Mouse (Mus musculus) heart, adult 2 months (tissue): ENCODE data around the gene E130114P18Rik. TPM values are rescaled to one million over a fixed set of nuclear protein-coding genes. Genes with fewer than 3 reads are reported as not detected.

ENCODE experiments used
- DNase-seq, 2 experiments: peaks; one replicate each; pipeline ENCODE4 v3.0.0; 2021
- H3K27ac ChIP-seq: fragments of 200-600 bp; 2 replicates; pipeline ENCODE4 v1.8.1; 2022
- H3K27me3 ChIP-seq: fragments of 200-500 bp; 2 replicates; pipeline ENCODE4 v1.6.1; 2012; ENCODE audit warnings: mild to moderate bottlenecking, low read length, inconsistent platforms, mixed read lengths; ENCODE audit not compliant: control insufficient read depth, insufficient read depth
- H3K36me3 ChIP-seq: fragments of 200-500 bp; 2 replicates; pipeline ENCODE4 v1.6.1; 2012; ENCODE audit warnings: low read length, inconsistent platforms; ENCODE audit not compliant: control insufficient read depth, insufficient read depth
- H3K4me1 ChIP-seq: fragments of 200-500 bp; 2 replicates; pipeline ENCODE4 v1.6.1; 2011; ENCODE audit warnings: low read length; ENCODE audit not compliant: control insufficient read depth, insufficient read depth
- H3K4me3 ChIP-seq: fragments of 200-600 bp; 2 replicates; pipeline ENCODE4 v1.8.1; 2022
- H3K79me2 ChIP-seq: fragments of 200-500 bp; replicated peaks from 2 replicates; pipeline ENCODE4 v1.6.1; 2012; ENCODE audit warnings: mild to moderate bottlenecking, inconsistent platforms, low read length, moderate library complexity, mixed read lengths; ENCODE audit not compliant: control insufficient read depth, insufficient read depth
- H3K9ac ChIP-seq: fragments of 200-500 bp; 2 replicates; pipeline ENCODE4 v1.6.1; 2012; ENCODE audit warnings: low read depth, mild to moderate bottlenecking, control low read depth, inconsistent platforms, low read length, mixed read lengths
- CTCF ChIP-seq: fragments of 200-600 bp; IDR thresholded peaks from 2 replicates; pipeline ENCODE4 v1.8.1; 2022; ENCODE audit warnings: antibody characterized with exemption, mild to moderate bottlenecking, moderate library complexity
- EP300 ChIP-seq: fragments of 200-500 bp; IDR thresholded peaks from 2 replicates; pipeline ENCODE4 v1.6.1; 2011; ENCODE audit warnings: low read depth, low read length, control low read depth; ENCODE audit not compliant: insufficient read depth
- POLR2A ChIP-seq: fragments of 200-500 bp; IDR thresholded peaks from 2 replicates; pipeline ENCODE4 v1.6.1; 2011; ENCODE audit warnings: mild to moderate bottlenecking, low read depth, low read length, control low read depth; ENCODE audit not compliant: insufficient read depth
- WGBS: fragments of 180-500 bp; shearing (Covaris S2); methylation state at CpG from one replicate; pipeline ENCODE4 v1.1.7; 2018; 5-methylcytosine and 5-hydroxymethylcytosine counted together
- intact Hi-C: fragments of 180-260 bp; cut with DNase I; formaldehyde crosslinking; loops from one replicate; pipeline ENCODE4 v1.15.1; 2025
- polyA plus RNA-seq: library from polyadenylated mRNA; depleted of rRNA; stranded (reverse); fragments of >200 nt; gene quantifications from 2 replicates; pipeline ENCODE4 v1.2.3, GENCODE M21; 2012
- total RNA-seq, 2 experiments: library from RNA; stranded (reverse); gene quantifications; 2 replicates each; pipeline ENCODE4 v1.2.3; 2021

E130114P18Rik gene
- total and polyA plus RNA-seq, 3 experiments = not detected

DNA sequence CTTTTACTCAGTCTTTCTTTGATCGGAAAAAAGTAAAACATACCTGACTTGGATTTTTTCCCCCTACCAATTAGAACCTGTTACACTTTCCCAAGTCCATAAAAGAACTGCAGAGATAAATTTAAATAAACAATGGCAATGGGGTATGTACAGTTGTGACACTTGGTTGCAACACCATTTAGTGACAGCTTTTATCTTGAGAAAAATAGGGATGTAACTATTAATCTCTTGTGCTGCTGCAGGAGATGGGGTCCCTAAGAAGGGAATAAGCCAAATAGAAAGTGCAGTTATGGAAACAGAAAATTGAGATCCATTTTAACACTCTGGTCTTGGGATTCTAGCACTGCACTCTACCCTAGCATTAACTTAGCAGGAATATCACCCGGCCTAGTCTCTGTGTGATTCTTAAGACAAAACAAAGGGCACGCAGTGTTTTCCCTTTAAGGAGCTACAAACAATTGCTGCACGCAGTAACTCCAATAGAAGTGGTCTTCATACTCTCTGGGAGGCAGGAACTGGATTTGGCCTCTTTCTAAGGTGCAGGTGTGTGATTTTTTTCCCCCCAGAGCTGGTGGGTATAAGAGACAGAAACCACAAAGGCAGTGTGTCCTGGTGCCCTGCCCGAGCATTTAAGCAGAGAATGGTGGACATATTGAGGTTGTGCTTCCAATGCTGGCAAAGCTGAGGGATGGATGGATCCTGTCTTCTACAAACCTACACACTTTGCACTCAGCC is 25.4 kb downstream of the E130114P18Rik start:
- 27% methylated on average over 5 of the region's 5 CpGs for WGBS
- Histone ChIP-seq H3K79me2 (no peaks in the 10 kb centered on the region), H3K27ac (peak overlapping the region; percentile 98), H3K4me3 (peak overlapping the region; percentile 62), H3K9ac (peak overlapping the region; percentile 53), H3K27me3 (no peaks in the 10 kb centered on the region), H3K36me3 (peaks cover 11% of the 10 kb centered on the region), H3K4me1 (peaks cover 14% of the 10 kb centered on the region)
- no peak for TF ChIP-seq POLR2A
- no peak for TF ChIP-seq CTCF
- no peak for TF ChIP-seq EP300
- intact Hi-C loops = loop anchor here (2.0 to 5.0 kb wide), 4 partner anchors 116 to 690 kb away; partner anchors contain the start of gene Tm2d1
- DNase-seq = no peak

DNA sequence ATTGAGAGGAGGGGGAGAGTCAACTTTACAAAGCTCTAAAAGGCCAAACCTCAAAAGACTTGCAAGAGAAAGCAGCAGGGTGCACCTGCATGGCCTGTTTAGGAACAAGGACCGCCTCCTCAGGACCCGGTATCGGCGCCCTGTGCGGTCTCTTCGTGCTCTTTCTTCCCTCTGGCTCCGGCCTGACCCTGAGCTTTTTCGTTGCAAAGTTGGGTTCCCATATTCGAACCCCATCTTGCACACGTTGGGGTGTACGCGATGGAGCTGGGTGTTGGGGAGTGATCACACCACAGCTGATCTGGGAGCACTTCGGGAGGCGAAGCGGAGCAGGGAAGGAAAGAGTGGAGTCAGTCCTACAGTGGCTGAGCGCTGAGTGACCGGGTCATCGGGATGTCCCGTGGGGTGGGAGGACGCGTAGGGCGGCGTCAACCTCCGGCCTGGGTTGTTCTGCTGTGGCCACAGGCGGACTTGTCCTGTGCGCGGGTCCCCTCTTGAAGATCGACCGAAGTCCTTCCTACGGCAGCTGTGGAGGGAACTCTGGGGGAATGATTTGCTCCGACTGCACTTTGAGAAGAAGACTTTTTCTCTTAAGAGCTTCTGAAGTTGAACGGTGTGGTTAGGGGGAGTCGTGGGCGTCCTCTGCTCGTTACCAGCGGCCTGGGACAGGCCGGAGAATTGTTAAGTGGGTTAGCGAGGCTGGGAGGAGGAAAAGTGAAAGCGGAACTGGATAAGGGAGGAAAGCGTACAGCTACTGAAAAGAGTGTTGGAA is 26.2 kb downstream of the E130114P18Rik start:
- intact Hi-C loops = loop anchor here (1.0 to 5.0 kb wide), 9 partner anchors 24 to 691 kb away; partner anchors contain the start of gene Tm2d1
- no peaks in the 10 kb centered on the region for H3K27me3 ChIP-seq
- peak; percentile 87 to 90 for DNase-seq
- H3K4me1 ChIP-seq = peaks cover 14% of the 10 kb centered on the region
- peak overlapping the region; percentile 71 for H3K9ac ChIP-seq
- under 1% methylated on average over 40 of the region's 40 CpGs for whole genome bisulfite sequencing
- no peaks in the 10 kb centered on the region for H3K79me2 ChIP-seq
- H3K27ac ChIP-seq = peak overlapping the region; percentile 98
- peak; percentile 95 for TF ChIP-seq POLR2A
- no peak for TF ChIP-seq CTCF
- peak; percentile 54; the same call in 1 of the 2 replicates for TF ChIP-seq EP300
- H3K36me3 ChIP-seq = peaks cover 11% of the 10 kb centered on the region
- peak overlapping the region; percentile 62 for H3K4me3 ChIP-seq

DNA sequence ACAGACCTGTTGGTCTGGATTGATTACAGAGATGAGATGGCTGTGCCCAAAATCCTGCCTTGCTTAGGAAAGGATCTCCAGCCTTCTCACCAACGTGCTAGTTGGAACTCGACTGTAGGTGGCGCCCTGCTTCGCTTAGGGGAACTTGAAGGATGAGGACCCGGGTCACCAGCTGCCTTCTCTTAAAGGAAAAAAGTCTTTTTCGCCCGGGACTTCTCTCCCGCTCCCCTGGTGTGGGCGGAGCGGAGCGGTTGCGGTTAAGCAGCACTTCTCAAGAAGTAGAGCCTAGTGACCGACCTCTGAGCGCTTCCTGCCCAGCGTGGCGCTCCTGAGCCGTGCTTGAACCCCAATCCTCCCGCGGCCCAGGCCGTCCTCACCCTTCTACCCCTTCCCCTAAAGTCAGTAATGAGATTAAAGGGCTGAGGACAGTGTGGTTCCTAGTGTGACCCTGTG is 26.8 kb downstream of the E130114P18Rik start:
- WGBS = under 1% methylated on average over 20 of the region's 20 CpGs
- intact Hi-C loops = loop anchor here (1.0 to 5.0 kb wide), 8 partner anchors 24 to 691 kb away; partner anchors contain the start of gene Tm2d1
- H3K79me2 ChIP-seq = no peaks in the 10 kb centered on the region
- H3K4me1 ChIP-seq = peaks cover 14% of the 10 kb centered on the region
- peak; percentile 93 for TF ChIP-seq EP300
- TF ChIP-seq POLR2A = peak; percentile 62; the same call in 1 of the 2 replicates
- TF ChIP-seq CTCF = peak; percentile 93
- H3K4me3 ChIP-seq = peak overlapping the region; percentile 62
- peak overlapping the region; percentile 71 for H3K9ac ChIP-seq
- peak overlapping the region; percentile 98 for H3K27ac ChIP-seq
- H3K27me3 ChIP-seq = no peaks in the 10 kb centered on the region
- DNase-seq = peak; percentile 92 to 93
- H3K36me3 ChIP-seq = peaks cover 11% of the 10 kb centered on the region

- H3K9ac ChIP-seq = no peak overlapping the region
- H3K79me2 ChIP-seq = no peaks in the 10 kb centered on the region
- no peaks in the 10 kb centered on the region for H3K27me3 ChIP-seq
- intact Hi-C loops = loop anchor here (2.0 to 5.0 kb wide), 4 partner anchors 172 to 692 kb away; partner anchors contain the start of gene Tm2d1
- peaks cover 14% of the 10 kb centered on the region for H3K4me1 ChIP-seq
- H3K36me3 ChIP-seq = peaks cover 11% of the 10 kb centered on the region
- no peak overlapping the region for H3K27ac ChIP-seq
- DNase-seq = no peak
- H3K4me3 ChIP-seq = no peak overlapping the region
- 40% methylated on average over 4 of the region's 4 CpGs for WGBS
- no peak for TF ChIP-seq POLR2A
- no peak for TF ChIP-seq EP300
- TF ChIP-seq CTCF = no peak
Measured at GRCm38 (mm10) chr4:97750401-97750800, 27.5 kb downstream of the E130114P18Rik start.

DNA sequence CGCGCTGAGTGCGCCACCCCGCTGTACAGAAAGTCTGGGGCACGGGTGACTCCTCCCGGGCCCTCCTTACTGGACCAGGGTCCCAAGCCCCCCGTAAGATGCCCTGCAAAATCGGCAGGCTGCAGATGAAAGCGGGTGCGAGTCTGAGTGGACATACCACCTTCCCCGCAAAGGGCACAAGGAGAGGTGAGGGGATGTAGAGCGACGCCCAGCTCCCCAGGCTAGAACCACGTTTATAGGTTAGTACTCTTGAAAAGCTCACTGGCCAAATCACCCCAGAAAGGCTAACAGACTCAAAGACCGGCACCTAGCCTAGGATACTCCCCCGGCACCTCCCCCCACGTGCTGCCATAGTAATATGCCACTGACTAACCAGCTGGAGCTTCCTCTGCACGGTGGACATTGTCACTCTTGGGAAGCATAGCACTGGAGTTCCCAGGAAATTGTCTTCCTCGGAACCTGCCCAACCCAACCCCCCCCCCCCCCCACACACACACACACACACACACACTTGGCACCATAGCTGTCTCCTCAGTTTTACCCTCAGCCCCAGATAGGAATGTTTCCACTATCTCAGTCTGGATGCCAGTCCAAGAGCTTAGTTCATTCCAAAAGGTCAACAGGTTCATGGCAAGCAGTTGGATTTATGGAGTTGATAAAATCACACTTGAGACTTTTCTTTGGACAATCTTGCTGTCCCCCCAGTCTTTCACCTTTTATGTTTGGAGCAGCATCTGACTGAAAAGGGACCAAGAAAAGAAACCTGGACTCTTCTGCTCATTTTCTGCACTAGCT is 31.6 kb downstream of the E130114P18Rik start:
- Histone ChIP-seq H3K4me3 (peak overlapping the region; percentile 31), H3K4me1 (peaks cover 2% of the 10 kb centered on the region; the same call in 1 of the 2 replicates), H3K27ac (no peak overlapping the region), H3K9ac (peak overlapping the region; percentile 60), H3K27me3 (no peaks in the 10 kb centered on the region), H3K36me3 (no peaks in the 10 kb centered on the region), H3K79me2 (no peaks in the 10 kb centered on the region)
- no peak for DNase-seq
- no peak for TF ChIP-seq CTCF
- TF ChIP-seq EP300 = no peak
- no peak for TF ChIP-seq POLR2A
- intact Hi-C loops = loop anchor here (1.0 to 10.0 kb wide), 5 partner anchors 69 to 1042 kb away; no protein-coding TSS in a partner anchor
- WGBS = 11% methylated on average over 19 of the region's 19 CpGs
